Mouse (Mus musculus): ENCODE measurements around the gene Hapln1.

Hapln1 gene

GRCm38 (mm10) chr13:89600466-89600865, 60.9 kb downstream of the Hapln1 start:
- DNase-seq (ENCODE audit: low spot score), result no peak

DNA sequence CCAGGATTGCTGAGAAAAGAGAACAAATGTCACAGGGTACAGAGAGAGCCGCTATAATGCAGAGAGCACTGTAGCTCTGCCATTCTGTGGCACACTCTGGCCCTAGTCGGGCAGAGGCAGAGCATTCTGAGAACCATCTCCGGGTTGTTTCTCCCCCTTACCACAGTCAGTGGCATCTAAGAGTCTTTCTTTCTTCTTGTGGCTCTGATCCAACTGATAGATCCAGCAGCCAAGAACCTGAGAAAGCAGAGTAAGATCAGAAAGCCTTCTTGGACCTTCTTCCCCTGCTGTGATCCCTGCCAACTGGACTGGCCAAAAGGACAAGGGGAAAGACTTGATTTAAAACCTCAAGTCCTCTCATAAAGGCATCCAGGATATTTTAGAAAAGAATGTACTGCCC, 63.7 kb downstream of the Hapln1 start:
- DNase-seq (ENCODE audit: low spot score), result no peak

GRCm38 (mm10) chr13:89607399-89607798, 67.8 kb downstream of the Hapln1 start:
- DNase-seq (ENCODE audit: low spot score), result no peak

DNA sequence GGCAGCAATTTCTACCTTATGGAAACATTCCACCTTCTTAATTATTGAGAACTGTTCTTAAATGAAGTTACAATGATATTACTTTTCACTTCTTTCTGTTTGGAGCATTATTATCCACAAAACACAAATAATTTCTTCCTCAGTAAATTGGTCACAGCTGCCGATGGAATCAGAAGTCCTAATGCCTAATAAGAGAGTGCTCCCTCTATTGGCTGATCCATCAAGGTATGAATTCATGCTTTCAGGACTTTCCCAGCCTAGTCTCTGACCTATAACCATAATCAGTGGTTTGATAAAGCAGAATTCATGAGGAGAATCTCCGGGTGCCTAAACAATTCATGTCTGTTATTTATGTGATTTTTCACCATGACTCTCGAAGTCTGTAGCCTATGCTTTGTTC, 79.5 kb downstream of the Hapln1 start:
- DNase-seq (ENCODE audit: low spot score), result no peak

DNA sequence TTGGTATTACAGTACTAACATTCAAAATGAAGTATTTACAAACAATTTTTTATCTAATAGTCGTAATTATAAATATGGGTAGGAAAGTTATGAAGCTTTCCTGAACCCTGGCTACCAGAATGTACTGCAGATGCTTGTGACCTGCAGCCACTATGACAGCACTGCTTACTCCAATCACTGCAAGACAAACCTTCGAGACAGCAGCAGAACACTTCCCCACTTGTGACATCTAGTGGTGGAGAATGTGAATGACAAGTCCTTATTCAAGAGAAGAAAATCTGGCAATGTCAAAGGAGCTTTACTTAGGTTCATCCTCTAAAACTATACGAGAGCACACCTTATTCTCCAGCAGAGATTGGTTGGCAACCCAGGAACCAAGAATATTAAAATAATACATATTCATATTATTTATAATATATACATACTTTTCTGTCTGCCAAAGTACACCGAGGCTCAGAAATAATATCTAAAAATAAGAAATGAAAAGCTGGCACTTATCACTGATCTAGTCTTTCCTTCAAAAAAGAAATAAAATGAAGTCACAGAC, 94.6 kb downstream of the Hapln1 start:
- no peak for DNase-seq (ENCODE audit: low spot score)

DNA sequence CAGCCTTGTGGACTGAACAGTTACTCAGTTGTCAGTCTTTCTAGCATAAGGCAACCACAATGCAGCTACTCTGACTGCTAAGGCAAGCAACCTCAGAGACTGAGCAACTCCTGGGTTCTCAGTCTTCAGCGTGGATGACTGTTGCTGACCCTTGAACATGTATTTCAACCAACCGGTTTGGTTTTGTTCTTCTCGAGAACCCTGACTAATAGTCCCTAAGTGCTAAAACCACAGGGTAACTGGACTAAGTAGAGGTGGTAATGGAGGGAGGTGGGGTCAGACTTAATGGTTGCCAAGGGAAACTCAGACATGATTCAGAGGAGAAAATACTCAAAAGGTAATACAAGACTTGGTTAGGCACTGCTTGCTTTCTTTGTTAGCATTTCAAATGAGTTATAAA, 97.4 kb downstream of the Hapln1 start:
- DNase-seq (ENCODE audit: low spot score), result no peak

- no peak for DNase-seq (ENCODE audit: low spot score)
Observed at GRCm38 (mm10) chr13:89645589-89645988, 106.0 kb downstream of the Hapln1 start.

GRCm38 (mm10) chr13:89652773-89653172, 113.2 kb downstream of the Hapln1 start:
- no peak for DNase-seq (ENCODE audit: low spot score)

DNA sequence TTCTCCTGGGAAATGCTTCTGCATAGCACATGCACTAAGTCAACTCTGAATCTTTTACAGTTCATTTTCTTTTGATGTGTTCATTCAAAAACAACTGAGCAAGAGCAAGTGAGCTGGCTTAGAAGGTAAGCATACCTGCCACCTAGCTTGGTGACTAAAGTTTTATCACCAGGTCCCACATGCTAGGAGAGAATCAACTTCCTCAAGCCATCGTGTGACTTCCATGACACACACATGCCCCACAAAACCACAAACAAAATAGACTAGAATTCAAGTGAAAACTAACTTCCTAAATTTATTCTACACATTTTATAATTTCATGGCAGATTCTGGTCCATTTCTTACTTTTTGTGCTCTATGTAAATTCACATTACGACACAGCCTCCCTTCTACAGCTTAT, 113.7 kb downstream of the Hapln1 start:
- no peak for DNase-seq (ENCODE audit: low spot score)

DNA sequence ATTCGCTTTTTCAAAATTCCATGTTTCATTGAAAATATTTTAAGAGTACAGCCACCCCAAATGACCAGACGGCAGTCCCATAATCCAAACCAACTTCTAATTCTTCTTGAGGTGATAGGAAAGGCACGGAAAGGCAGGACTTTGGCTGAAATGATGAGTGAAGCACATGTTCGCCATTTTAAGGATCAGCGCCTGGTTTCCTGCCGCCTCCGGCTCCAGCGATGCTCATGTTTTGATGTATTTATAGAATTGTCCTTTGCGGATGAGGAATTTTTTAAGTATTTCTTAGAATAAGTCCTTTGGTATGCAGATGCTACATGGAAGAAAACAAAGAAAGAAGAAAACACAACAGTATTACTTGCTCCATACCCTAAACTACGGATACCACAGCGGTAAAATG, 117.5 kb downstream of the Hapln1 start:
- DNase-seq (ENCODE audit: low spot score), result no peak
